Mouse (Mus musculus): Measurements from ENCODE around the gene Agmat.

- TF ChIP-seq POLR2A (IDR thresholded peaks at IDR 0.05; ENCODE audit: low read depth, low read length) (no peak), CTCF (IDR thresholded peaks at IDR 0.05; ENCODE audit: extremely low read depth, insufficient read length, insufficient replicate concordance, low read depth, low read length) (no peak)
Observed at GRCm38 (mm10) chr4:141724594-141724993, 21.9 kb upstream of the Agmat start.

Data from small intestine, adult 2 months (tissue).